Mouse (Mus musculus) E14TG2a.4 (cell line): ENCODE measurements around the gene Myoz2.

Experiments used
- CTCF ChIP-seq: conservative IDR thresholded peaks from 2 replicates; pipeline ENCODE4 v1.5.1; 2014; ENCODE audit warnings: low read length
- NANOG ChIP-seq: IDR thresholded peaks from 2 replicates; pipeline ENCODE4 v1.6.1; 2014; ENCODE audit warnings: borderline replicate concordance, low read length, mixed read lengths
- POU5F1 ChIP-seq: IDR thresholded peaks from 2 replicates; pipeline ENCODE4 v1.6.1; 2014; ENCODE audit warnings: low read length, borderline replicate concordance

- TF ChIP-seq CTCF (no peak), NANOG (no peak), POU5F1 (no peak)
These were observed 37.7 kb upstream of the Myoz2 start for GRCm38 (mm10) chr3:123072472-123072871.
